ENCODE assay signal across 8 mouse cellular contexts in the genomic region with DNA sequence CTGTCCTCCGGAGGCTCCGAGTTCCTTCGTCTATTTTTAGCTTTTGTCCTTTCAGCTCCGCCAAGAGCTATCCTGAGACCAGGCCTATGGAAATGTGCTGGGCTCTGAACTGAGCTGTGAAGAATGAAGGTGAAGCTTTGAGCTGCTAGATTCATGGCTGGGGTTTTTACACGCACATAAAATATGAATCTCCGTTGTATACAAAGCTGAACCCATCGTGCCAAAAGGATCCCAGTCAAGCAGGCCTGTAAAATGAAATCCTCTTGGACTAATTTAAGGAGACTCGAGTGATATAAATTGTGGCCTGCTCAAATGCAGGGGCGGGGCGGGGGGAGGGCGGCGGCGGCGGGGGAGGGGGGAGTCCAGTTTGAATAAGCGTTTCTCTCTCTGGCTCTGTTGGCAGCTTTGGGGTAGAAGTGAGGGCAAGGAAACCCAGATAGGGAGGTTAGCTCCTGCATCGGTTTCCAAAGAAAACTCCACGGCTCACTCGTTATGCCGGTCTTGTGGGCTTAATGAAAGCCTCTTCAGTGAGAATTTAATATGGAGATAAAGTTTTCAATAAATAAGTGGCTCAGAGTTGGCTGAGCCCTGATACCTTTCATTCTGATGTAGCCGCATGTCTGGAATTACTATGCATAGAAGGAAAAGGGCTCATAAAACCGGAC.
A peak's percentile ranks its signal among the peaks of the same experiment; 100 is the strongest.
DNase-seq lines count a peak whose midpoint lies in the region; ATAC-seq lines count a peak whose summit lies in the region.

No protein-coding gene starts in this region.

- peak overlapping the region; percentile 61 for H3K4me2 ChIP-seq in heart, embryonic 12.5 days
- H3K4me2 ChIP-seq in kidney, embryonic 16.5 days (replicated peaks; ENCODE audit: low read depth, low read length) = peak overlapping the region; percentile 44
- H3K4me2 ChIP-seq in midbrain, embryonic 14.5 days (ENCODE audit: low read length) = peak overlapping the region; percentile 27; the same call in 1 of the 2 replicates

- H3K4me3 ChIP-seq in heart, embryonic 12.5 days = peak overlapping the region; percentile 26
- peak overlapping the region; percentile 5; the same call in 1 of the 2 replicates for H3K4me3 ChIP-seq in kidney, embryonic 16.5 days (ENCODE audit: low read length)
- no peak overlapping the region for H3K4me3 ChIP-seq in midbrain, embryonic 14.5 days (replicated peaks; ENCODE audit: low read depth, low read length)

- H3K27ac ChIP-seq in heart, embryonic 12.5 days (ENCODE audit: poor library complexity, severe bottlenecking) = peak overlapping the region; percentile 94
- peak overlapping the region; percentile 97 for H3K27ac ChIP-seq in kidney, embryonic 16.5 days (ENCODE audit: low read length)
- H3K27ac ChIP-seq in midbrain, embryonic 14.5 days (replicated peaks; ENCODE audit: low read depth, low read length) = peak overlapping the region; percentile 52

- H3K4me1 ChIP-seq in heart, embryonic 12.5 days (replicated peaks) = peaks cover 13% of the 10 kb centered on the region
- H3K4me1 ChIP-seq in kidney, embryonic 16.5 days (ENCODE audit: insufficient read depth, low read length) = peaks cover 22% of the 10 kb centered on the region
- peaks cover 7% of the 10 kb centered on the region; the same call in 1 of the 2 replicates for H3K4me1 ChIP-seq in midbrain, embryonic 14.5 days (ENCODE audit: control insufficient read depth, insufficient read depth, low read length)

- no peaks in the 10 kb centered on the region for H3K36me3 ChIP-seq in heart, embryonic 12.5 days
- H3K36me3 ChIP-seq in kidney, embryonic 16.5 days (ENCODE audit: insufficient read depth, low read length) = no peaks in the 10 kb centered on the region
- no peaks in the 10 kb centered on the region for H3K36me3 ChIP-seq in midbrain, embryonic 14.5 days (ENCODE audit: control insufficient read depth, insufficient read depth, low read length)

- no peaks in the 10 kb centered on the region for H3K27me3 ChIP-seq in heart, embryonic 12.5 days (replicated peaks)
- no peaks in the 10 kb centered on the region for H3K27me3 ChIP-seq in kidney, embryonic 16.5 days (ENCODE audit: insufficient read depth, low read length)
- no peaks in the 10 kb centered on the region for H3K27me3 ChIP-seq in midbrain, embryonic 14.5 days (ENCODE audit: control insufficient read depth, insufficient read depth, low read length)

- H3K9ac ChIP-seq in heart, embryonic 12.5 days = no peak overlapping the region
- H3K9ac ChIP-seq in kidney, embryonic 16.5 days (replicated peaks; ENCODE audit: low read length) = peak overlapping the region; percentile 53; the same call in 1 of the 2 replicates
- no peak overlapping the region; the same call in 1 of the 2 replicates for H3K9ac ChIP-seq in midbrain, embryonic 14.5 days (replicated peaks; ENCODE audit: low read length)

- peak; percentile 78 for ATAC-seq in heart, embryonic 12.5 days (ENCODE audit: insufficient number of reproducible peaks, low FRiP score)
- ATAC-seq in kidney, embryonic 16.5 days (ENCODE audit: low FRiP score, low TSS enrichment) = peak; percentile 49; the same call in 1 of the 2 replicates
- no peak for ATAC-seq in midbrain, embryonic 14.5 days (ENCODE audit: low FRiP score, low TSS enrichment)
- ATAC-seq in erythroid progenitor cell, adult 5-6 weeks (replicated peaks; ENCODE audit: low FRiP score, poor library complexity, severe bottlenecking) = no peak

- DNase-seq in adrenal gland, postnatal 14 days = peak; percentile 4
- no peak for DNase-seq in adrenal gland, postnatal 25 days
- DNase-seq in embryo, embryonic 11.5 days (ENCODE audit: low read depth, low spot score) = peak; percentile 27
- DNase-seq in midbrain, embryonic 14.5 days = peak; percentile 56
- no peak for DNase-seq in adipocyte (ENCODE audit: low spot score)

- no peaks in the 10 kb centered on the region for H3K9me3 ChIP-seq in heart, embryonic 12.5 days (replicated peaks)
- H3K9me3 ChIP-seq in kidney, embryonic 16.5 days (ENCODE audit: low read length) = no peaks in the 10 kb centered on the region
- H3K9me3 ChIP-seq in midbrain, embryonic 14.5 days (ENCODE audit: control insufficient read depth, low read length) = no peaks in the 10 kb centered on the region

- 12% methylated on average over 21 of the region's 21 CpGs for WGBS in heart, embryonic 12.5 days
- WGBS in kidney, embryonic 16.5 days = 11% methylated on average over 17 of the region's 21 CpGs
- WGBS in midbrain, embryonic 14.5 days = 27% methylated on average over 21 of the region's 21 CpGs

Comparison
In these comparisons a context has a peak if more than half of its experiments do, and no peak if none do; other contexts are left out.
1. DNase-seq: peak in adrenal gland, postnatal 14 days (single experiment), embryo, embryonic 11.5 days (single experiment) and midbrain, embryonic 14.5 days (single experiment); none in adrenal gland, postnatal 25 days (single experiment) and adipocyte (single experiment).
2. ATAC-seq: peak in heart, embryonic 12.5 days (single experiment) and kidney, embryonic 16.5 days (single experiment); none in midbrain, embryonic 14.5 days (single experiment) and erythroid progenitor cell, adult 5-6 weeks (single experiment).
3. Peak in every context shown above with its lines, with median percentiles within 50 percentile points of each other: H3K27ac ChIP-seq and H3K4me2 ChIP-seq.